Mouse (Mus musculus) bone marrow, adult 2 months (tissue): ENCODE results near the gene 0610010F05Rik. TPM values are rescaled to one million over a fixed set of nuclear protein-coding genes. Genes with fewer than 3 reads are reported as not detected.

Source experiments
- H3K27ac ChIP-seq: fragments of 200-500 bp; 2 replicates; pipeline ENCODE4 v1.5.1; 2012; ENCODE audit warnings: low read depth, mild to moderate bottlenecking, control low read depth, inconsistent platforms, low read length; ENCODE audit not compliant: control insufficient read depth, poor library complexity, insufficient read depth
- H3K4me1 ChIP-seq: fragments of 200-500 bp; 2 replicates; pipeline ENCODE4 v1.6.1; 2011; ENCODE audit warnings: low read length; ENCODE audit not compliant: control insufficient read depth, insufficient read depth
- H3K4me3 ChIP-seq: fragments of 200-500 bp; replicated peaks from 2 replicates; pipeline ENCODE3; 2011; ENCODE audit warnings: mild to moderate bottlenecking, low read depth, low read length, control low read depth; ENCODE audit not compliant: control insufficient read depth
- CTCF ChIP-seq: fragments of 200-500 bp; IDR thresholded peaks from 2 replicates; pipeline ENCODE4 v1.5.1; 2011; ENCODE audit warnings: low read length, control low read depth; ENCODE audit not compliant: control insufficient read depth, insufficient read depth
- POLR2A ChIP-seq: fragments of 200-500 bp; IDR thresholded peaks from 2 replicates; pipeline ENCODE4 v1.6.1; 2011; ENCODE audit warnings: low read depth, mild to moderate bottlenecking, control low read depth, low read length, borderline replicate concordance; ENCODE audit not compliant: control insufficient read depth
- WGBS: fragments of 180-500 bp; shearing (Covaris S2); methylation state at CpG from one replicate; pipeline ENCODE4 v1.1.7; 2018; 5-methylcytosine and 5-hydroxymethylcytosine counted together
- polyA plus RNA-seq: library from polyadenylated mRNA; stranded (reverse); fragments of >200 nt; gene quantifications from 2 replicates; pipeline ENCODE4 v1.2.4, GENCODE M21; 2011; ENCODE audit warnings: low replicate concordance; ENCODE audit not compliant: missing spikeins, insufficient read depth, insufficient read length

0610010F05Rik gene
- 4.4 and 6.8 TPM in 2 replicates for polyA plus RNA-seq

DNA sequence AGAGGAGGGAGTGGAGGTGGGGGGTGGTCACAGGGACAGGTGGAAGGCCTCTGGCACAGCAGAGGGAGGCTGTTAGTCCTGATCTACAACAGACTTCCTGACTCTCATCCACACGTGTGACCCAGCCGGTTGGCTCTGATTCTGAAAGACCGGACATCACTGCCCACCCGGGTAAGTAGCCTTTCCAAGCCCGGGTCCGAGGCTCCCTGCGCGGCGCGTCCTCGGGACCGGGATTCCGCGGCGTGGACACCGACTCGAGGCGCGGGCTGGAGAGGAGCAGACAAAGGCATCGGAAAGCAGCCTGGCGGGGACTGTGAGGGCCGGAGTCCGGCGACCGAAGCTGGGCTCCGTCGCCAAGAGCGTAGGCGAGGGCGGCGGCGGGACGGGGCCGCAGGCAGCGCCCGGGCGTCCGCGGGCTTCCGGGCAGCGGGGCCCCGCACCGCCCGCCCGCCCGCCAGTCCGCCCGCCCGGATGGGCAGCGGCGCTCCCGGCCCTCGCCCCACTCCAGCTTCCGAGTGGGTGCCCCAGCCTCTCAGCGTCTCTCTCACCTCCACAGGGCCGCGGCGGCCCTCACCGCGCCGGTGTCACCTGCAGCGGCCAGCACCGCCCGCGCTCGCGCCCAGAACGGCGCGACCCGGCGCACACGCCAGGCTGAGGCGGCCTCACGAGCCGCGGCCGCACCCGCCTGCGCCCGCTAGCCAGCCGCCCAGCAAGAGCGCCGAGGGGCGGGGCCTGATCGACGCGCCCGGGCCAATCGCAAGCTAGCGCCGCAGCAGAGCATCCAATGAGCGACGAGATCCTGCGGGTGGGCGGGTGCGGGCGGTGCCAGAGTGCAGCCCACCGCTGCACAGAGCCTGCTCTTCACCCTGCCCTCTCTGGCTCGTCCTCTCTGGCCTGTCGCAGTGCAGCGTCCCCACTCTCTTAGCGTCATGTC lies at the start of gene 0610010F05Rik:
TSS of gene 0610010F05Rik (minus strand) at position 695 of the 934 bp plus-strand sequence.
- WGBS, result under 1% methylated on average over 100 of the region's 103 CpGs
- Histone ChIP-seq H3K27ac (peak within 1 kb of the TSS; percentile 70; the same call in 1 of the 2 replicates), H3K4me1 (peaks cover 2% of the 10 kb centered on the region), H3K4me3 (peak within 1 kb of the TSS; percentile 72)
- TF ChIP-seq CTCF, result no peak
- peak; percentile 84; the same call in 1 of the 2 replicates for TF ChIP-seq POLR2A

DNA sequence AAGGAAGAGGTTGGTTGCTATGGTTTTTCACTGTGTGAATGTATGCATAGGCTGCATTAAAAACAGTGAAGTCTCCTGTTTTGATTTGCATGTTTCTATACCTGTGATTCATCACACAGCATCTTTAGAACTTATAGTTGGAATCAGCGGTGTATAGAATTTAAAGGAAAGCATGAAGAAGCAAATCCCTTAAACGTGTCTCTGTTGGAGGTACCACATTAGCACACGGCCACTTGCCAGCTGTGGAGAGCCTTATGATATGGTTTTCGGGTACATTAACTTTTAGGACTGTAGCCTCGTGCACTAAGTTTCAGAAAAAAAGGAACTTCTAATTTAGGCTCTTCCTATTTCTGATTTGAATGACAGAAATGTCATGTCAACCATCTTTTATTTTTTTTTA lies 49.1 kb upstream of the 0610010F05Rik start:
- TF ChIP-seq CTCF (no peak), POLR2A (no peak)
- Histone ChIP-seq H3K4me1 (peaks cover 3% of the 10 kb centered on the region), H3K4me3 (no peak overlapping the region), H3K27ac (no peak overlapping the region)
- 23% methylated on average over 5 of the region's 5 CpGs for WGBS

DNA sequence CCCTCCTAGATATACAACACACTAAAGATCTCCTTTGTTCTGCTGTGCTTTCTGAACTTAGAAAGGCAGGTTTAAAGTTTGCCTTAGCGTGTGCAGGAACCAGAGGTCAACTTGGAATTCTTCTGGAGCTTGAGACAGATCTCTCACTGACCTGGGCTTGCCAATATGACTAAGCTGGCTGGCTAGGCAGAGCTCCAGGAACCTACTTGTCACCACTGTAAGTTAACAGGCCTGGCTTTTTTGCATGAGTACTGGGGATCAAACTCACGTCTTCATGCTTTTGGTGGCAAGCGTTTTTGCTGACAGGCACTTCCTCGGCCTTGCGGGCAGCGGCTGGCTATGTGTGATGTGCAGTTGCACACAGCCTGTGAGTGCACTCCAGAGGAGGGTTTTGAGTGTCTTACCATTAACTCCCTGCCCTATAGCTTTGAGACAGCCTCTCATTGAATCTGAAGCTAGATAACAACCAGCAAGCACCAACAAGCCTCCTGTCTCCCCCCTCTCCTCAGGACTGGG lies 47.1 kb upstream of the 0610010F05Rik start:
- TF ChIP-seq CTCF, result no peak
- no peak for TF ChIP-seq POLR2A
- 91% methylated on average over 6 of the region's 6 CpGs for WGBS
- Histone ChIP-seq H3K4me1 (peaks cover 3% of the 10 kb centered on the region), H3K27ac (no peak overlapping the region), H3K4me3 (no peak overlapping the region)

DNA sequence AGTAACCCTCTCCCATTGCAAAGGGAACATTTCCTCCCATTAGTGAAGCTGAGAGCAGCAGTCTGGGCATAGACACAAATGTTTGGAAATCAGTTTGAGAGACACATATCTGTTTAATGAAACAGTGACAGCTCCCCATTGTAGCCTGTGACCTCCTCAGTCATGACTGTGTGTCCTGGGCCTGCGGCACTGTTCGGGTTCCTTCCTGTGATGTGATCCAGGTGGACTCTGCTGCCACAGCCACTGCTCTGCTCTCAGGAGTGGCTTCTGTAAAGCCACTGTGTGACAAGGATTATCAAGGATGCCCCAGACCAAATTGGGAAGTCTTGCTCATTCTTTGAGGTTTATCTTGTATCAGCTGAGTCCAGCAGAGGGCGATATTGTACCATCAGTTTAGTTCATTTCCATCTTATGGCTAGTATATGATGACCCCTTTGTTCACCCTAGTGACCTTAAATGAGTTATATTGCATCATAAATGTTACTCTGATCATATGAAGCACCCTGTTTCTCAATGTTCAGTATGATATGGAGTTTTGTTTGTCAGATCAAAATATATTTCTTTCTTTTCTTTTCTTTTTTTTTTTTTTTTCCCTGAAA lies 45.7 kb upstream of the 0610010F05Rik start:
- WGBS, result 51% methylated on average over 3 of the region's 3 CpGs
- Histone ChIP-seq H3K4me1 (peaks cover 2% of the 10 kb centered on the region; the same call in 1 of the 2 replicates), H3K27ac (no peak overlapping the region), H3K4me3 (no peak overlapping the region)
- TF ChIP-seq POLR2A (no peak), CTCF (peak; percentile 19; the same call in 1 of the 2 replicates)

GRCm38 (mm10) chr11:23676100-23676499 lies 42.7 kb upstream of the 0610010F05Rik start:
- Histone ChIP-seq H3K4me3 (no peak overlapping the region), H3K27ac (no peak overlapping the region), H3K4me1 (no peaks in the 10 kb centered on the region)
- WGBS, result 82% methylated on average over 5 of the region's 5 CpGs
- TF ChIP-seq CTCF, result no peak
- no peak for TF ChIP-seq POLR2A

- Histone ChIP-seq H3K27ac (no peak overlapping the region), H3K4me1 (no peaks in the 10 kb centered on the region), H3K4me3 (no peak overlapping the region)
- no peak for TF ChIP-seq CTCF
- TF ChIP-seq POLR2A, result no peak
- WGBS, result 84% methylated on average over 4 of the region's 4 CpGs
Measured at GRCm38 (mm10) chr11:23672256-23672749, 38.9 kb upstream of the 0610010F05Rik start.

- Histone ChIP-seq H3K27ac (no peak overlapping the region), H3K4me3 (no peak overlapping the region), H3K4me1 (no peaks in the 10 kb centered on the region; the same call in 1 of the 2 replicates)
- WGBS, result 5% methylated on average over 3 of the region's 3 CpGs
- no peak for TF ChIP-seq POLR2A
- TF ChIP-seq CTCF, result no peak
Measured at GRCm38 (mm10) chr11:23667128-23667527, 33.7 kb upstream of the 0610010F05Rik start.

GRCm38 (mm10) chr11:23666526-23666925 lies 33.1 kb upstream of the 0610010F05Rik start:
- no peak for TF ChIP-seq CTCF
- no peak for TF ChIP-seq POLR2A
- H3K27ac ChIP-seq, result peak overlapping the region; percentile 91
- H3K4me3 ChIP-seq, result peak overlapping the region; percentile 94
- 5% methylated on average over 5 of the region's 5 CpGs for WGBS
- H3K4me1 ChIP-seq, result no peaks in the 10 kb centered on the region; the same call in 1 of the 2 replicates
